Mouse (Mus musculus) urinary bladder, postnatal 14 days (tissue): ENCODE measurements at regions not wholly inside any gene's neighbourhood (a gene's known extent, or its start where the extent isn't known, plus 50 kb on each side); places are given as distances from the start of the nearest gene placed in this dataset.
"Not testable (repeated sequence)": the region's sequence is repeated elsewhere in the genome, so short reads cannot be mapped to it uniquely, and the experiment has no call there.

Experiments
- DNase-seq: peaks from one replicate; pipeline ENCODE4 v3.0.0; 2021; ENCODE audit warnings: low spot score

DNA sequence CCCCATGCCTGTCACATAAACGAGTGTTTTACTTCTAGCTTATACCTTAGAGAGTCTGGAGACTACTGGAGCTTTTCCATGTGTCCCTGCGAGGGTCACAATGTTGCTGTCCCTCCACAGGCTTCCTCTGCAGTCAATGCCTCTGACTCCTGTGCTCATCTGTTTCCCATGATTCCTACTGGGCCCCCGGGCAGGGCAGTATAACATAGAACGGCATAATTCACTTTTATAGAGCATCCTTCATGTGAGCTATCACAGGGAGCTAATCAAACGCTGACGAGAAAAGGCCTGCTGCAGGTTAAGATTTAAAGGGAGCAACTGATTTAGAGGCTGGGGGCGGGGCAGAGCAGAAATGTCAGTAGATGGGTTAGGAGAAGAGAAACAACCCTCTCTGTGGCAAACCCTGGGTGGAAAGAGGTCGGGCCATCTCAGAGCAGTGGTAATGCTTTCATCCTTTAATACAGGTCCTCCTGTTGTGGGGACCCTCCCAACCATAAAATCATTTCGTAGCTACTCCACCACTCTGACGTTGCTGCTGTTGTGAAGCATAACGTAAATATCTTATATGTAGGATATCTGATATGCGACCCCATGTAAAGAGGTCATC is 168.5 kb upstream of the Cdkn3 start:
- no peak for DNase-seq

- no peak for DNase-seq
These were observed 169.1 kb upstream of the Cdkn3 start for GRCm38 (mm10) chr14:46591211-46591610.

DNA sequence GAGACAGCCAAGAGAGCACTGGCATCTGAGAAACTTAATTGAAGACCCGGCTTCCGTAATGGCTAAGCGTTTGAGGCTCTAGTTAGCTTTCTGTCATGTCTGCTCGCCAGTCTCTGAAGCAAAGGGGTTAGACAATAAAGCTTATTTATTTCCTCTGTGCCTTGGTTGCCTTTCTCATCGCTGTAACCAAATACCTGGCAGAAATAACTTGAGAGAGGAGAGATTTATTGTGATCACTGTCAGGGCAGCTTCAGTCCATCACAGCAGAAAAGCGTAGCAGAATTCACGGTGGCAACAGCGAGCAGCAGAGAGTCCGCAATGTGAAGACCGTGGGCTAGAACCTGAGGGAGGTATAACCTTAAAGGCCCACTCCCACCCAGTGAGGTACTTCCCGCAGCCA is 174.2 kb upstream of the Cdkn3 start:
- no peak for DNase-seq

GRCm38 (mm10) chr14:46578051-46579000 is 182.0 kb upstream of the Cdkn3 start:
- no peak for DNase-seq

GRCm38 (mm10) chr14:46575889-46576288 is 184.5 kb upstream of the Cdkn3 start:
- DNase-seq = no peak

GRCm38 (mm10) chr14:46575414-46575813 is 184.9 kb upstream of the Cdkn3 start:
- DNase-seq = no peak

DNA sequence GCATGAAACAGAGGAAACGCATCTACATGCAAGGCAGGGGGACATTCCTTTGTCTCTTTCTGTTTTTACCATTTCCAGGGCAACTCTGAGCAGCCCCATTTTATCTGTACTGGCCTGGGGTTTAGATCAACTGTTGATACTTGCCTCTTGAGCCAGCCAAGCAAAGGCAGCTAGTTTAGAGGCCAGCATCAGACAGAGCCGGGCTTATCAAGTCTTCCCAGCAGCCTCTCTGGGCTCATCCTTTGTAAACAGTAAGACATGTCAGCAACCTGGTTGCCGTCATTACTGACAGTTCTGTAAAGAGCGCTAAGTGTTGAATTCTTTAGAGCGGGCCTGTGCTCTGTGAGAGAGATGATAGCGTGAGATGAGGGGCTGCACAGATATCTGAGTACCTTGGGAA is 182.9 kb upstream of the Bmp4 start:
- DNase-seq = no peak

- DNase-seq = not testable (repeated sequence)
These were observed 182.5 kb upstream of the Bmp4 start for GRCm38 (mm10) chr14:46572972-46573371.

- no peak for DNase-seq
These were observed 181.4 kb upstream of the Bmp4 start for GRCm38 (mm10) chr14:46571841-46572240.

DNA sequence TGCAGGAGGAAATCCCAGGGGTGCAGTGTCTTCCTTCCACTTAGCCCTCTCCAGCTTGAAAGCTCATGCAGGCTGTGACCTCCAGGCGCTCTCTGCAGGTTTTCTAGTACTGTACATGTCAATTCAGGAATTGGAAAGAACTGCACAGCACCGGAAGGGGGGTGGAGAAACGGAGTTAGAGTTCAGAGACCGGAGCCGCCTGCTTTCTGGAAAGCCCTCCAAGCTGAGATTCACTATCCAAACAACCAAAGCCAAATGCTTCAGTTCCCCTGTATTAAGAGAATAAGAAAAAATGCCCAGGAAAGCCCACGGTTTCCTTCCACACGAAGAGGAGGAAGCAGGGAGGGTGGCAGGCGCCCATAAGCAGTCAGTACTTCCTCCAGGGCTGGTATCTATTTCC is 178.8 kb upstream of the Bmp4 start:
- no peak for DNase-seq

DNA sequence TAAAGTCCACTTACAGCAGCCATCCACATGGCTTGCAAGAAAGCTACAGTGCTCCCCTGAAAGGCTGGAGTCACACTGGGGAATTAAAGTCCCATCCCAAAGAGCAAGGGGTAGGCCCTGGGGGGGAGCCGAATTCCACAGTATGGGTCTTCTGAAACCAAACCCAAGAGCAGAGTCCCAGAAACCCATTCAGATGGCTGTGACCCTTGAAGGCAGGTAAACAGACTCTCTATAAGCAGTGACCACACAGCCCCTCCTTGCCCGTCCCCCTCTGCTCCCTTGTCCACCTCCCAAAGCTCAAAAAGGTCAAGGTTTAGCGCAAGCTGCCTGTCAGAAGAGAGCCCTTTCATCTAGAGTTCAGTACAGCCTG is 176.9 kb upstream of the Bmp4 start:
- DNase-seq = no peak

DNA sequence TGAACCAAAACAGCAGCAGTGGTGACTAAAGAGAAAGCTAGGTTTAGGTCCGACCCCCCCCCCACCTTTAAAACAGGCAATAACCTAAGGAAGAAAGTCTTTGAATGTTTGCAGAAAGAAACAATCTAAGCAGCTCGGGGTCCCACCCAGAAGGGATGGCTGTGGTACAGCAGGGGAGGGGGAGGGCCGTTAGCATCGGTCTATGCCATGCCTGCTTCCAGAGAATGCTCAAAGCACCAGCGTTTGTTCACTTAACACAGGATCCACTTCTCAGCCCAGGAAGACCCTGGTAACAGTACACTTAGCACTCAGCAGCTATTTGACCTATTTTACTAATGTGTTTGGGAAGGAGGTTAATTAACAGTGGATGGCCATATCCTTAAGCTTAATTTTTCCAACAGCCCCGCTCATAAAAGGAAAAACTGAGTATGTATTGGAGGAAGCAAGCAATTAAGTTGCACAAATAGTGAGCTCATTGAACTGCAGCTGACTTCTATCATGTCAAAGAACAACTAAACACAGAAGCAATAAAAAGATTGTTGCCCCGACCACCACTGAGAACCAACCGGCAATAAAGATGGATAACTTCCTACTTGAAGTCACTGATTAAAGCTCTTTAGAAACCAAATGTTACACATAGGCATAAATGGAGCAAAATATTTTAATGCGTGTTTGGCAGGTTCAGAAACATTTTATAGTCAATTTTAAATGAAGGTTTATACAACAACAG is 176.4 kb upstream of the Bmp4 start:
- DNase-seq = no peak

GRCm38 (mm10) chr14:46564998-46565397 is 174.5 kb upstream of the Bmp4 start:
- DNase-seq = peak; percentile 37

DNA sequence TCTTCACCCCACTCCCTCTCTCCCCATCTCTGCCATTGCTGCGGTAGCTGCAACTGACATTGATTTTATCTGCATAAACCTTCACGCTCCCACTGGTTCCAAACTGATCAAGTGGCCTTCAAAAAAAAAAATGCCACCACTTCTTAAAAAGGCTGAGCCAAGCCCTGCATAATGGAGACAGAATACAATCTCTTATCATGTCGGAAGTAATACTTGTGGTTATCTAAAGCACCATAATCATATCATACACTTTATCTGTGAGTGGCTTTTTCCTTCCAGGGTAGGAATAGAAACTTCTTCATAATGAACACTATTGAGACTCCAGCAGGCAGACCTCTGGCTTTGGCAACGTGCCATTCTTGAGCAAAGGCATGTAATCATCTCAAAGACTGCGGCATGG is 171.5 kb upstream of the Bmp4 start:
- no peak for DNase-seq

DNA sequence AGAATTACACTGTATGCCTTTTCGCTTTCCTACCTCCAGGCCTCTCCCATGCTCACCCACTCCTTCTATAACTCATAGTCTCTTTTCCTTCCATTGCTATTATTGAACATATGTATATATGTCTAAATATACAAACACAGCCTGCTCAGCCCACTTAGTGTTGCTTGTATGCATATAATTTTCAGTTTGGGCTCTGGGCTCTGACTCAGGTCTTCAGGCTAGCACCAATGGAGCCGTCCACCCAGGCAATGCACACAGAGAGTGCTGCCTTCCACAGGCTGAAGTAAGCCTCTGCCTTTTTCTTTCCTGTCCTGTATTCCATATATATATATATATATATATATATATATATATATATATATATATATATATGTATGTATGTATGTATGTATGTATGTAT is 162.8 kb upstream of the Bmp4 start:
- no peak for DNase-seq

- DNase-seq = no peak
These were observed 155.7 kb upstream of the Bmp4 start for GRCm38 (mm10) chr14:46546146-46546545.

DNA sequence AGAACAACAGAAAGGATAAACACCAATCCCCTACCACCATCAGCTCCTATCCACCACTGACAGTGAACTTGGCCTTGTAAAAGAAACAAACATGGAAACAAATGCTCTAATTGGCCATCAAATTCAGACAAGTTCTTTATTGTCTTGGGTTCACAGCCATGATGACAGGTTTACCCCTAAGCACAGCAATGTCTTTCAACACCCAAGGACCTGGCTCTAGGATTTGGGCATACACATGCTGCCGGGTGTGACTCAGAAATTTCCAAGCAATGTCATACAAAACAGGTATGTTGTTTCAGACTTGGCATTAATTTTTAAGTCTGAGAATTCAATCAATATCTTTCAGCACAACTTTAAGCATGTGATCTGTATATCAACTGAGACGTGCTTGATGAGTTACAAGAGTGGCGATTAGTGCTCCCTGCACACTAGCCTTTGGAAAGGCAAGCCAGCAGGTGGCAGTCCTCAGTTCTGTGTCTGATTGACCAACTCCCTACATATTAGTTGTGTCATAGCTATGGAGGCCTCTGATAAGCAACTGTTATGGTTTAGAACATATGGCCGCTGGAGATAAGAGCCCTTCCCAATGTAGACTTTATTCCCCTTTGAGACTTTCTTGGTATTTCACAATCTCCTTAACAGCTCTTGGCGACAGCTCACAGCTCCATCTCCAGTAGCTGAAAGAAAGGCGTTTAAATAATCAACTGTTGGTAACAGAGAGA is 149.2 kb upstream of the Bmp4 start:
- DNase-seq = no peak

GRCm38 (mm10) chr14:46536002-46536762 is 145.7 kb upstream of the Bmp4 start:
- DNase-seq = no peak

DNA sequence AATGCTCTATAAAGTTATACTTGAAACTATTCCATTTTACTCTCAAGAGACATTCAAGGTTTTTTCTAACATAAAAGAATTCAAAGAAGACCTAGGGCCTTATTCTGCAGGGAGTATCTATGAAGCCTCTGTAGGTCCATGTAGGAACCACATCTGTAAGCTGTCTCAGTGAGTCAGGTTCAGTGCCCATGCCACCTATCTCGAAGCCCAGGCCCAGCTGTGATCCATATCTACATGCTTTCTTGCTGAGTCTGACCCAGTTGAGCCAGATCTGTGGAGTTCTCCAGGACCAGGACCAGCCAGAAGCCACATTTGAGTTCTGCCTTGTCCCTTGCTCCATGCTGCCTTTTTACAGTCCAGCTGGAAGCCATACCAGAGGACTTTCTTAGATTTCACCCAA is 142.2 kb upstream of the Bmp4 start:
- no peak for DNase-seq

DNA sequence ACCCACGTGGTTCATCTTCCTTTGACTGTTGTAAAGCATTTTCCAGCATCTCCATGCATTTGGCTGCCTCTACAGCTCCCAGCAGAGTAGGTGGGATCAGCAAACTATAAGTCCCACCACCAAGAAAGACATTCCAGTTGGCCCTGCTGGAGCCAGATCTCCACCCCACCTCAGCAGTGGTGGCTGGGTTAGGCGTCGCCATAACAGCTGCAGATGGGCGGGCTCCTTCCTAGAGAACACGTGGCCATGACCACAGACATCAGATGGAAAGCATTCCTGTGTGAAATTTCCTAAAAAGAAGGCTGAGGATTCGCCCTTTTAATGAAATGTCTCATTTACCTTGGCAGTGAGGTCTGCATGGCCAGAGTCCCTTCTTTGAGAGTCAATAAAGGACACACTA is 140.0 kb upstream of the Bmp4 start:
- DNase-seq = no peak

- no peak for DNase-seq
These were observed 138.7 kb upstream of the Bmp4 start for GRCm38 (mm10) chr14:46529086-46529715.
